Mouse (Mus musculus) urinary bladder, postnatal 4 days (tissue): ENCODE data around the gene Fzd1.

Experiments used
- DNase-seq, 2 experiments: peaks; one replicate each; pipeline ENCODE4 v3.0.0; 2021 to 2022; ENCODE audit warnings: low spot score in 2 of 2

Gene Fzd1

DNA sequence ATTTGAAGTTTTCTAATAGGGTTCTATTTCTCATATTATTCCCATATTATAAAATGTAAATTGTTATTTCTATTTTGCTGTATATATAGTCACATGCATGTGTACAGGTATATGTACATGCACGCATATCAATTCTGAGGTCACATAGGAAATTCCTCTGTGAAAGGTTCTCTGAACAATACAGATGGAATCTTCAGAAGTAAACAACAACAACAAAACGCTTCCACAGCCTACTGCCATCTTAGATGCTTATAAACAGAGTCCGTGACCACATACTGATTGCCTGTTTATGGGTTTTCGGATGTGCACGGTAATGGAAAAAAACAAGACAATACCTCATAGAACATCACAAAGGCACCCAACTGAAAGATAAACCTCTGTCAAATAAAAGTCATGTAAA, 4.7 kb downstream of the Fzd1 start:
- DNase-seq, result no peak

DNA sequence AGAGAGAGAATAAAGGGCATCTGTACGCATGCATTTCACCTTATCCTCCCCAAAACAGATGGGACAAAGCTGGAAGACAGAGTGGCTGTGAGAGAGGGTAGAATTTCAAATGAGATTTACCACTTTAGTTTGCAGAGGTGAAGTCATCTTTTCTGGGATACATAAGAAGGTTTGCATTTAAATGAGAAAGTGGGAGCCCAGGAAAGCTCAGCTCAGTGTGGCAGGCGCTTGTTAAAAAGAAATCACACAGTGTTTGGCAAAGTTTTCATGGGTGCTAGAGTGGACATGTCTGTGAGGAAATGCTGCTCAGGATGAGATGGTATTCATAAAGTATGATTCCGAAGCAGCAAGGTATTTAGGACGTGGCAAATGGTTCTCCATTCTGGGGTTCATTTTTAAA, 15.1 kb downstream of the Fzd1 start:
- no peak for DNase-seq

DNA sequence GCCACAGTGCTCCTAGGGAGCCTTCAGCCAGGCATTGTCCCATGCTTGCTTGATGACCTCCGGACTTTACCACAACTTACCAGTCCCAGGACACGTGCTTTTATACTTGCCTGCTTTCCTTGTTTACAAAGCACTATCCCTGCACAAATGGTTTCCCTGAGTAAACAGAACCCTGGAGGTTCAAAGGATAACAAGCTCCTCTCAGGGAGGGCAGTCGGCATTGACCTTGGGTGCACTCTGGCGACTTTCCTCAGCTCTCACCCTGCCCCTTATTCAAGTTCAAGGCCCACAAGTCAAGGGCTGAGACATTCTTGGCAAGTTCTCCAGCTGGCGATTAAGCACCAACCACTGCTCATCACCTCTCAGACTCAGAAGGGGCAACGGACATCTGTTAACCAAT, 20.8 kb downstream of the Fzd1 start:
- no peak for DNase-seq

DNA sequence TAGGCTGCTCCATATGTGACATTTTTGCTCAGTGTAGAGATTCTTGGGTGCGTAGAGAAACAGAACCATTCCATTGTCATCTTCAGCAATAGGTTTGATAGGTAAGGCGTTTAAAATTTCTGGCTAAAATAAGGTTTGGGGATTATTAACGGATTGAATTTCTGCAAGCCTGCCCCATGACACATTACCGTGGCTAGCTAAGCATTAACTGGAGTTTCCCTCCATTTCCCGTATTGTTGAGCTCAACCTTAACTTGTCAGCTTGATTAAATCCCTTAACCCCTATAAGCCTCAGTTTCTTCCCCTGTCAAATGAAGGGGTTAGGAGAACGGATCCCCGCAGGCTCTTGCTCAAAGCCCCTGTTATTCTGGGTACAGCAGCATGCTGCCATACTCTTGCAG, 22.4 kb downstream of the Fzd1 start:
- DNase-seq, result no peak

DNA sequence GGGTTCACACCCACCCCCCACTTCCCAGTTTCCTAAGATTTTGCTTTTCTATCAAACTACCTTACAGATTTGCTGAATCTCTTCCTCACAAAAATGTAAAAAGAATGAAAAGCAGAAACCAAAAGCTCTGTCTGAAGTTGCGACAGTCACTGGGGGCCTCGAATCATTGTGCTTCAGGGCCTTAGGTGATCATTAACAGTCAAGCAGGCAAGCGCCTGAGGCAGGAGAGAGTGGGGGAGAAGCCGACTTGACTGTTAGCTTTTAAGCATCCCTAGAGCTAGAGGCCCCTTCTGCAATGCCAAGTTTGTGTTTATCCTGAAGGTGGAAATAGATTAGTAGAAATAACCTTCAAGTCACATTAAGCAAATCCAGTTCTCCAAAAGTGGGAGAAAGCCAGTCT, 24.6 kb downstream of the Fzd1 start:
- DNase-seq, result no peak

DNA sequence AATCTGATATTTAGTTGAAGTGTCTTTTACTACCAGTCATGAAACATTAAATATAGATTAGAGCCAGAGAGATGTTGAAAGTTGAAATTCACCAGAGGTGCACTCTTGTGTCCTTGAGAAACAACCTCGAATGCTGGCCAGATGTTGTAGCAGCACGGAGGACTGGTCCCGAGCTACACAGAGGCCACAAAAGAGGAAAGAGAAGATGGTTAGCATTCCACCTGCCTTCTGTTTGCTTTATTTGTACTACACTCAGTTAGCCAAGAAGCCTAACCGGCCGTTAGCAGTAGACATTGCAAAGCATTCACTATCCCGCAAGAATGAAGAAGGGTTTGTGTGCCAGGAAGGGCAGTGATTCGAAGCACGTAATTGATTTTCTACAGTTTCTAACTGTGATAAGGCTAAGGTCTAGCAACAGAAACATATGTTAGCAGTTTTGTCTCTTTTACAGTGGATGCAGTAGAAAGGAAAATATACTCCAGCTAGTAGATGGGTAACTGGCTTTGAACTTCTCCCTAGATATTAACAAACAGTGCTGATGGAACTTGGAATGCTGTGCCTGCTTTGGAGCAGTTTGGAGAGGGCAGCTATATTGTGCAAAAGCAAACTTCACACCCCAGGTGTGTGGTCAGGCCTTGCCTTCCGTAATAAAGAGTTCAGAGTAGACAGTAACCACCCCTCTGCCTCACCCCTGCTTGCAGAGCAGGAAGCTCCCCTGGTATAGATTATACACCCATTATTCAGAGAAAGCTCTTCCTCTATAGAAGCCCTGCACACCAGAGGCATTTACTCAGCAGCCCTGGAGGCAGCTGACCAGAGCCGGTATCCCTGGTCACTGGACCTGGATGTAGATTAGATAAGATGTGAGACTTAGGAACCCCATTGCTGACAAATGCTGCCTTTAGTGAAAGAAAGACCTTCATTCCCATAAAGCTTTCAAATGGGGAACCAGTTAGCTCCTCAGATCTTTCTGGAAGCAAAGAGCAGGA, 25.3 kb downstream of the Fzd1 start:
- DNase-seq, result no peak

DNA sequence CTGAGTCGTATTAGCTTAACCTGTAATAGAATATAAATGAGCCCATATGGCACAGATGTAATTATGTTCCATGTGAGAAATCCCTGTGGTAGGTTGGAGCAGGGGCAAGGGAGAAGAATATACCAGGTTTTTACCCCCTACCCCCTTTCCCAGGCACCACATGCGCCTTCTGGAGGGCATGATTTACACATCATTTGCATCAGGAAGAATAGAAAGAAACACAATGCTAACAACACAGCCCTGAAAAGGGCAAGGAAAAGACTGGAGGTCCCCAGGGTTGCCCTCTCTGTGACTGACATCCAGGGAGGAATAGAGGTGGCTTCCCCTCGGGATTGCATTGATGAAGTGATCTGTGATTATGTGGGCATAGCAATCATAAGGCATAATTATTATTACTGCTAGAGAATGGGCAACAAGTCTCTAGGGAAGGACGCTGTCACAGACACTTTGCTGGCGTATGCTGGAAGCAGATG, 26.1 kb downstream of the Fzd1 start:
- DNase-seq, result no peak

DNA sequence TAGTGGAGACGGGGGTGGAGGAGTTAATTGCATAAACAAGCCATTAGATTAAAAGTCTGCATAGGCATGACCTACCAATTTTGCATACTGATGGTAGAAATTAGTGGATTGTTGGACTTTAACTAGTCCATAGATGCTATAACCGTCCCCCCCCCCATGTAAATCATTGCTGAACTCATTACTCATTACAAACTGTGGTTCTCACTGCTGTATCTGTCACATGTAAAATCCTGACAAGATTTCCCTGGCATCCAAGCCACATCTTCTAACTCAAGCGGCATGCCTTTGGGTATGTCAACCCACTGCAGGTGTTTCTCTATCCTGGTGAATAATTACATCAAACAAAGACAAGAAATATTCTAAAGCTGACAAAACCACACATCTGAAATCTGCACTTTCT, 26.8 kb downstream of the Fzd1 start:
- DNase-seq, result no peak
